Mouse (Mus musculus): ENCODE measurements around the gene Ifit1bl2. TPM values are rescaled to one million over a fixed set of nuclear protein-coding genes. Genes with fewer than 3 reads are reported as not detected.
"Not testable (repeated sequence)": the region's sequence is repeated elsewhere in the genome, so short reads cannot be mapped to it uniquely, and the experiment has no call there.

The Ifit1bl2 gene
- under 1 TPM; 0.16 to 0.19 TPM for total RNA-seq (2021)
- long read RNA-seq, experiment 1: 0 reads
- long read RNA-seq, experiment 2: 0 reads

DNA sequence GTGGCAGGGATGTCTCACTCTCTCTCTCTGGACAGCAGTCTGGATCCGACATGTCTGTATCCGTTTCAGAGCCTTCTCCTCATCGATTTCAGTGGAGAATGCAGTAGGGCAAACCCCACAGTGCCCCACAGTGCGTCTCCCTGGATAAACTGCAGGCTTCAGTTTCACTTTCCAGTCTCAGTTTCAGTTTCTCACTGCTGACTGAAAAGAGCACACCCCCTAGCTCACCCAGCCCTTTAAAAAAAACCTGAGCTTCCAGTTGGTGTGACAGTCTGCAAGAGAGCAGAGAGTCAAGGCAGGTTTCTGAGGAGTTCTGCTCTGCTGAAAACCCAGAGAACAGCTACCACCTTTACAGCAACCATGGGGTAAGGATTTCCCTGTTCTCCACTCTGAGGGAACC, at the start of gene Ifit1bl2, which contains the start of gene Ifit1:
TSS of gene Ifit1bl2 (minus strand) at position 121 of the 400 bp plus-strand sequence.
TSS of gene Ifit1 (plus strand) at position 249 of the 400 bp plus-strand sequence.
- DNase-seq (ENCODE audit: low spot score in 2 of 2): no peak

DNA sequence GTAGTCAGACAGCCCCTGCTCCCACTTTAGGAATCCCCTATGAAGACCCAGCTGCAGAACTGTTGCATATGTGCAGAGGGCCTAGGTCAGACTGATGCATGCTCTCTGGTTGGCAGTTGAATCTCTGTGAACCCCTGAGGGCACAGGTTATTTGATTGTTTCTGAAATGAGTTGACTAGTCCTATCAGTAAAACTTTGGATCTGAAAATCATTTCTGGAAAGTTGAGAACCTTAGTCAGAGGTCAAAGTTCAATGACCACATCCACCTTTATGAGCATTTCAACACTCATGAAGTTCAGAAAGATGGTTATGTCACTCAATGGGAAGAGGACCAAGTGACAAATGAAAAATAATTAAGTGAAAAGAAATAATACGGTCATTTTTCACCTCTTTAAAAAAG, 45.0 kb upstream of the Ifit1bl2 start:
- DNase-seq (ENCODE audit: low spot score in 2 of 2): no peak

DNA sequence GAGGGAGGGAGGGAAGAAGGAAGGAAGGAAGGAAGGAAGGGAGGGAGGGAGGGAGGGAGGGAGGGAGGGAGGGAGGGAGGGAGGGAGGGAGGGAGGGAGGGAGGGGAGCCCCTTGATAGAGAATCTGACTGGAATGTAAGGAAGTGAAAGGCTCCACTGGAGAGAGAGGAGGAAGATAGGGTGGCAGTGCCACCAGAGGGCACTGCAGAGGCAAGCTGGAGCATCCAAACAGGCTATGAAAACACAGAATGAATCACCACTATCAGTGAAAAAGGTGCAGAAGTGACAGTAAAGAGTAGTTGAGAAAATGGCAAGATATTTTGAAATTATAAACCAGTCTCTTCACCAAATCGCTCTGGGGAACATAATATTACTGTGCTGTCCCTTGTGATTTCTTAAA, 44.3 kb upstream of the Ifit1bl2 start:
- peak in 1 of 2 experiments; percentile 45 for DNase-seq (ENCODE audit: low spot score in 2 of 2)

DNA sequence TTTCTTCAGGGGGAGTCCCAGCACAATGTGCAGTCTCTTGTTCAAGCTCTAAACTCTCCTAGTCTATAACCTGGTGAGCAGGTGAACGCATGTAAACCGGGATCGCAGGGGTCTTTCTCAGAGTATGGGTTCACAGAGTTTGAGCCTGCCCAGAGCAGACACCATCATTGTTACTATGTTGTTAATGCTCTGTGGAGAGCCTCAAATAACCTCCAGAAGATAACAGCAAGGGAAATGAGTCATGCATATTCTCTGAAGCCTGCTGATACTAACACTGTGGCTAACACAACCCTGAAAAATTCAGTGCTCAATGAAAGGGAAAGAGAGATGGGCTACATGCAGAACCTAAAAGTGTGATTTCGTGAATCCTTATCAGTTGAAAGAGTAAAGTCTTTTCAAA, 37.9 kb upstream of the Ifit1bl2 start:
- DNase-seq (ENCODE audit: low spot score in 2 of 2): no peak

DNA sequence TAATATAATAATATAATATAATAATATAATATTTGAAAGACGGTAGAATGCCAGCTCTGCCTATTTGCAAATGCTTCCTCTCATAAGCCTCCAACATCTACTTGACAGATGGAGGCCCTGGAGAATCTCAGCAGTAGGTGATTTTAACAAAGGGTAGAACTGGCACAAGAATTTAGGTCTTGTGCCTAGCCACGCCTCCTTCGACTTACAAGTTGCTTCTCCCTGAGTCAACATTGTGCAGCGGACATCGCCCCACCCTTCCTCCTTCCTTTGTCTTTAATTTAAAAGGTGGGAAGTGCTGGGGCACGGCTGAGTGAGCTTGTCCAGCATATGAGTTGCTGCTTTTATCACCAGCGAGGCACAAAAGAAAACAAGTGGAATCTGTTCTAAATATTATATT, 32.9 kb upstream of the Ifit1bl2 start:
- no peak for DNase-seq (ENCODE audit: low spot score in 2 of 2)

DNA sequence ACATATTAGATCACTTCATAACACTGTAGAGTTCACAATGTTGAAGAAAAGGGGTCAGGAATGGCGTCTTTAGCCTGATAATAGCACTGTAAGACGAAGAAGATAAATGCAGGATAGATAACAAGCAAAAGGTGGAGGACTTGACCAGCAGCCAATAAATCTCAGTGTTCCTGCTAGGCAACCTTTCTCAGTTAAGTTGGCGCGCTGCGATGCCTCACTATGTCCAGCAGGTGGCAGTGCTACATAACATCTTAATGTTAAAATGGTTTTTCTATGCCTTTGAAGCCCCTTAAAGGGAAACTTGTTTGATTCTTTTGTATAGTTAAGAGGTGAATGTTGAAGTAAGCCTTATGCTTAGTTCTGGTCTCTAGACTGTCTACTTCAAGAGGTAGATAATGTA, 25.6 kb upstream of the Ifit1bl2 start:
- peak; percentile 58 to 69 for DNase-seq (ENCODE audit: low spot score in 2 of 2)

DNA sequence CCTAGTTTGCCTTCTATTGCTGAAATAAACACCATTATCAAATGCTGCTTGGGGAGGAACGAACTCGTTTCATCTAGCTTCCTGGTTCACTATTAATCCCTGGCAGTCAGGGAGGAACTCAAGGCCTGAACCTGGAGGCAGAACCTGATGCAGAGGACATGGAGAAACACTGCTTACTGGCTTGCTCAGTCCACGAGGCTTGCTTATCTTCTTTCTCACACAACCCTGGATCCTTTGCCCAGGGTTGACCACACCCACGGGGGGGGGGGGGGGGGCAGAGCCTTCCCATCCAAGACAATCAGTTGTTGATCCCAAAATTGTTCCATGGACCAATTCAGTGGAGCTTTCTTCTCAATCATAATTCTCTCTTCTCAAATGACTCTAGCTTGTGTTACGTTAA, 22.2 kb upstream of the Ifit1bl2 start:
- DNase-seq (ENCODE audit: low spot score in 2 of 2): no peak

DNA sequence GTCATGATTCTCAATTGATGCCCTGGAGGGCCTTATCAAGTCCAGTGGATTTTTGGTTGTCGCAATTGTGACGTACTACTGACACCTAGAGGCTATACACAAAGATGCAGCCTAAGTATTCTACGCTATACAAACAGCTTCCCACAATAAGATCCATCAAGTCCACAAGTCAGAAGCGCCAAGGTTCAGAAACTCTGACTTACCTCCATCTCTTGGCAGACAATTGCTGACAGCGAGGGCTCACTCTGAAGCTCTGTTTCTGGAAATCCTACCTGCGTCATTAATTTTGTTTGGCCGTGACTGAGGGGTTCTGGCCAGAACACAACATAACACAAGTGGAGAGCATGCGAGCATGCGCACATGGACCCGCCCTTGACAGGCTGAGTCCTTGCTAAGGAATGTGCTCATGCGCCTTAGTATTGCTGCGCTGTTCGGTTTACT, 21.5 kb upstream of the Ifit1bl2 start:
- DNase-seq (ENCODE audit: low spot score in 2 of 2): peak; percentile 44 to 48

DNA sequence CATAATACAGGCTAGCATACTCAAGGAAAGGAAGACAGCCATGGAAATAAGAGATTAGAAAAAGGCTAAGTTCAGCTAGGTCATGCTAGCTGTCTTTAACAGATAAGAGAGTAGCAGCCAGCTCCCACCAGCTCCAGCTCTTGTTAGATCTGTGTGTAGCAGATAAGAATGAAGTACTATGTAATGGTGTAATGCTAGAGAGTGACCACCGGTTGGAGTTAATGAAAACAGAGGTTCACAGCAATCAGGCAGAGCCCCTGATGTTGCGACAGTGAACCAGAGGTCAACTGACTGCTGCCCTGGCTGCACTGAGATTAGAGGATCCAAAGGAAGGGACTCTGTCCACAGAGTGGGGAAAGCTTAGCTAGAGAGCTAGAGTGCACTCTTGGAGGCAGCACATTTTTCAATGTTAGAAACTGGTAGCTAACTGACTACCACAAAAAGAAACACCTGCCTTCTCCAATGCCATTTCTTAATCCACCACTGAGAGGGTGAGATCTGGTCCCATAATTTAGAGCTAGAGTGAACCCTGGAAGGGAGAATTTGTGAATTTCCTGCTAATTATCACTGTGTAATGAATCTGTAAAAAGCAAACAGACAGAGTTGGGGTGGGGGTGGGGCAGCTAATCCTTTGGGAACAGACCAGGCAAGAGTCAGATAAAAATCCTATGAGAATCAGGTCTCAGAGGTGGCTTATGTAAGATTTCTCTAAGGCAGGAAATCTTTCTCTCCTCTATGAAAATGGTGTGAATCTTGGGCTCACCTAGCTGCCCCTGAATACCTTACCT, 16.2 kb upstream of the Ifit1bl2 start:
- no peak for DNase-seq (ENCODE audit: low spot score in 2 of 2)

DNA sequence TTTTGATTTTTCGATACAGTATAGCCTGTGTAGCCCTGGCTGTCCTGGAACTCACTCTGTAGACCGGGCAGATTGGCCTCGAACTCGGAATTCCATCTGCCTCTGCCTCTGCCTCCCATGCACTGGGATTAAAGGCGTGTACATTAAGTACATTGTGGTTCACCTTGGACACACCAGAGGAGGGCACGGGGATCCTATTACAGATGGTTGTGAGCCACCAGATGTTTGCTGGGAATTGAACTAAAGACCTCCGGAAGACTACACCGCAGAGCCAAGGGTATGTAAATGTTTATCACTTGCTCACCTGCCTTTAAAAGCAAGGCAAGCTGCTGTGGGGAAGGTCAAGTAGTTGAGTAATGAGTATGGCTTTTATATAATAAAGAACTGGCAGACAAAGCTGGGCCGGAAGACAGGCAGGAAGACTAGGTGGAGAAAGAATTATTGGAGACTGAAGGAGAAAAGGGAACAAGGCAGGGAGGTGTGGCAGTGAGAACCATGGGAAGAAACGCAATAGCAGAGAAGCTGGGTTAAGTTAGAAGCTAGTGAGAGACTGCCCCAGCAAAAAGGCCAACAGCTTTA, 14.8 kb upstream of the Ifit1bl2 start:
- no peak for DNase-seq (ENCODE audit: low spot score in 2 of 2)

DNA sequence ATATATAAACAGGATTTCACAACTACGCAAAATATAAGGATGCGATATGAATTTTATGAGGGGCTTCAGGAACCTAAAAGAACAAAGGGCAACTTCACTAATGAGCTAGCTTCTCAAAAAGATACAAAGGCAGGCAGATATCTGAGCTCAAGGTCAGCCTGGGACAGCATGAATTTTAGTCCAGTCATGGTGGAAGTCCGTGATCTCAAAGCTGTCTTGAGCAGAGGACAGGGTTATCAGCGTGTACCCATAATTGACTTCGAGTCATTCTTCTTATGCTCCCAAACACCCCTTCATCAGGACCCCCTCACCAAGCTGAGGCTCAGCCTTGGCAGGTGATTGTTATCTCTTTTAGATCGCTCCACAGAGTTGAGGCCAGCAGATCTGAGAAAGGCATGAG, 10.5 kb upstream of the Ifit1bl2 start:
- DNase-seq (ENCODE audit: low spot score in 2 of 2): no peak

DNA sequence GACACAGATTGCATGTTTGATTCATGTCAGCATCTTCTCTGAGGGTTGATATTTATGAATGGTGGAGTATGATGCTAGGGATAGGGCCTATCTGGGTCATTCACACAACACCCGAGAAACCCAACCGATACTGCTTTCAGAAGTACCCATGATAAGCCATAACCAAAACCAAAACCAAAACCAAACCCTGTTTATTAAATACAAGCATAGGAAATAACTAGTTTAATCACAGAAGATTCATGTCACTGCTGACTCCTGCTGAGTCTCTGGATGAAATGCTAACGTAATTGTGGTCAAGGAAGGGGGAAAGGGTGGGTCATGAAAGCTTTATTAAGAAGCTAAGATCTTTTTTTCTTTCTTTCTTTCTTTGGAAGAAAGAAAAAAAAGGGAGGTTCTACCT, 9.7 kb upstream of the Ifit1bl2 start:
- DNase-seq (ENCODE audit: low spot score in 2 of 2): no peak

DNA sequence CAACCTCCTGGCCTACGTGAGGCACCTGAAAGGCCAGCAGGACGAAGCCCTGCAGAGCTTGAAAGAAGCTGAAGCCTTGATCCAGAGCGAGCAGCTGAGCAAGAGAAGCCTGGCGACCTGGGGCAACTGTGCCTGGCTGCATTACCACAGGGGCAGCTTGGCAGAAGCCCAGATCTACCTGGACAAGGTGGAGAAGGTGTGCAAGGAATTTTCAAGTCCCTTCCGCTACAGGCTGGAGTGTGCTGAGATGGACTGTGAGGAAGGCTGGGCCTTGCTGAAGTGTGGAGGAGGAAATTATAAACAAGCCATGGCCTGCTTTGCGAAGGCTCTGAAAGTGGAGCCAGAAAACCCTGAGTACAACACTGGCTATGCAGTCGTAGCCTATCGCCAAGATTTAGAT, 7.1 kb upstream of the Ifit1bl2 start:
- DNase-seq (ENCODE audit: low spot score in 2 of 2): not testable (repeated sequence)

DNA sequence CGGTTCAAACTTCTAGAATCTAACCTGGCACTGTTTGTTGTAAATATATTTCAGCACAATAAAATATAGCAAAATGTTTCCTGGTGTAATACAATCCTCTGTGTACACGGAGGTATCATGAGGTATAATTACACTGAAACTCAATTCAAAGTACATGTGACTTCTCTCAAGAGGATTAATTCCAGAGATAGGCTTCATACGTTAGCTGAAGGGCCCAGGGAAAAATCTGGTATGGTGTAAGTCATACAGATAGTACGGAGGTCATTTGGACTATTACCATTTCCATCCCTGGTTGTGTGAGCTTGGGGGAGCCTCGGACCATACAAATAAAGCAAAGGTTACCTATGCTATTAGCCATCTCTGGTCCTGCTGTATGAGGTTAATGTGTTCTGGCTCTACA, 2.1 kb upstream of the Ifit1bl2 start:
- no peak for DNase-seq (ENCODE audit: low spot score in 2 of 2)

DNA sequence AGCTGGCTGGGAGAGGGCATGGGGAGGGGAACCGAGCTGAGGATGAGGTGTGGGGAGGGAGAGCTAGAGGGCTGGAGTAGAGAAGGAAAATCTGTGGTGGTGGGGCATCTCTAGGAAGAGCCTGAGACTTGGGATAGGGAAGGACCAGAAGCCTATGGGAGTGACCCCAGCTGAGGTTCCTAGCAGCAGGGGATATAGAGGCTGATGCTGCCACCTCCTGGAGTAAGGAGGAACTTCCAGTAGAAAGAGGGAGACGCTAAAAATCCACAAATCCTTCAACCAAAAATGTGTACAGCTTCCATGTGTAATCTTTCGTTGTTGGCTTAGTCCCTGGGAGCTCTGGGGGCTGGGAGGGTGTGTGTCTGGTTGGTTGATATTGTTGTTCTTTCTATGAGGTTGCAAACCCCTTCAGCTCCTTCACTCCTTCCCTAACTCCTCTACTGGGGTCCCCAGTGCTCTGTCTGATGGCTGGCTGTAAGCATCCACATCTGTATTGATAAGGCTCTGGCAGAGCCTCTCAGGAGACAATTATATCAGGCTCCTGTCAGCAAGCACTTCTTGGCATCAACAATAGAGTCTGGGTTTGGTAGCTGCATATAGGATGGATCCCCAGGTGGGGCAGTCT, 3.5 kb downstream of the Ifit1bl2 start:
- peak; percentile 48 to 49 for DNase-seq (ENCODE audit: low spot score in 2 of 2)

DNA sequence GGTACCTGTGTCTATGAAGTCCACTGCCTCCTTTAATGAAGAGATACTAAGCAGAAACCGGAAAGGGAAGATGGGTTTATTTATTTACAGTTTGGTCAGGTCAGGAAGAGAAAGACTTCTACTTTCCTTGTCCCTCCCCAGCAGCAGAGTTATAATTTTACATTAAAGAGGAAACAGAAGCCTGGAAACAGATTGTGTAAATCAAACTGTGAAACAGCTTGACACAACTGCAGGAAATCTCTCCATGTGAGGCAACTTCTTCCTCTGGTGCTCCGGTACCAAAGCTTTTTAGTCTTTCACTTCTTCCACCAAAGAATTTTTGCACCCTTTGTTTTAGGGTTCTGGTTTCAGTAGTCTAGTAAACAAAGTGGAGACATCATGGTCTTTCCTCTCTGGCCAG, 7.1 kb downstream of the Ifit1bl2 start:
- DNase-seq (ENCODE audit: low spot score in 2 of 2): no peak

DNA sequence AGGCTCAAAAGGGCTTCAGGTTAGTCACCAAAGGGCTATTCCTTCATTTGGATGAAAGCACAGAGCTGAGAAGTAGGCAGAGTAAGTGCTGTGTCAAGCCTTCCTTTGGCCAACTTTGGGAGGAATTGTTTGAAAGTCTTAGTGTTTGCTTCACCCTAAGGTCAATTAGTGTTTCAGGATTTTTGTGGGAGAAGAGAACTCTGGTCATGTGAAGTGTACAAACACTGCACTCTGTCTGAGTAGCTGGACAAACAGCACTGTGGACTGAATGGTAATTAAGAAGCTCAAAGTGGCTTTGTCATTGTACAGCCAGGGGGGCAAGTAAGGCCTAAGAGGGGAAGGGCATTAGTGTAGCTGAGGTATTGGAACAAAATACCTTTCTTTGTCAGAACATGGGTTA, 9.1 kb downstream of the Ifit1bl2 start:
- no peak for DNase-seq (ENCODE audit: low spot score in 2 of 2)

DNA sequence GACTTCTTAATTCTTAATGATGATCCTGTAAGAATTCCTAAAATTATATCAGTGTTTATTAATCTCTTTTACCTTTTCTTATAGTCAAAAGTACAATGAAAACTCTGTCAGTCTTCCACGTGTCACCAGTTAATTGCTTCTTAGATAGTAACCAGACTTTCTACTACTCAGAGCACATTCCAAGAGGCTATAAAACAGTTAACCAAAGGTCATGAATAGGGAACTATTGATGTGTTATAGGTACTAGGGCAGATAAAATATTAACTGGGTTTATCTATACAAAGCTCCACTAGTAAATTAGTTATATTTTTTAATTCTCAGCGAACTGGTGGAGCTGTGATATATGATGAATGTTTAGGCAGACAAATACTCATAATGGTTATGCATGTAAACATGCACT, 13.0 kb downstream of the Ifit1bl2 start:
- no peak for DNase-seq (ENCODE audit: low spot score in 2 of 2)

DNA sequence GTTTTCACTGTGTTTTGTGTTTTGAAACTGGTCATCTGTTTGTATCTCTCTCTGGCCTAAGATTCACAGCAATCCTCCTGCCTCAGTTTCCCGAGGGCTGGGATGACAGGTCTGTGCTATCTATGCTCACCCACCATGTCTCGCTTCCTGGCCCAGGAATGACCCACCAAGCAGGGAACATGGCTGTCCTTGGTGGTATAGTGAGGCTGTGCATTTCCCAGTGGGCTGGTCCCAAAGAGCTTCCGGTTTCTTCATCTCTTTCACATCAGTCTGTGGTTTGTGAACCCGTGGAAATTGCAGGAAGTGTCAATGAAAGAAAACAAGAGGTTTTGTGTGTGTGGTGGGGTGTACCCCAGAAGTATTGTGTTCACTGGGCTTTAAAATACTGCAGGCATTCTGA, 15.9 kb downstream of the Ifit1bl2 start:
- DNase-seq (ENCODE audit: low spot score in 2 of 2): no peak

DNA sequence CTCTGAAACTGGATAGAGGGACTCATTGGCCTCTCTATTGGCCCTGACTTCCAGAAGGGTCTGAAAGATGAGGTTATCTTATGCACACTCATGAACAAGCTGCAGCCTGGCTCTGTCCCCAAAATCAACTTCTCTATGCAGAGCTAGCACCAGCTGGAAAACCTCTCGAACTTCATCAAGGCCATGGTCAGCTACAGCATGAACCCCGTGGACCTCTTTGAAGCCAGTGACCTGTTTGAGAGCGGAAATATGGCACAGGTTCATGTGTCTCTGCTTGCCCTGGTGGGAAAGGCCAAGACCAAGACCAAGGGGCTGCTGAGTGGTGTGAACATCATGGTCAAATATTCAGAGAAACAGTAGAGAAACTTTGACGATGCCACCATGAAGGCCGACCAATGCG, 16.8 kb downstream of the Ifit1bl2 start:
- no peak for DNase-seq (ENCODE audit: low spot score in 2 of 2)

DNA sequence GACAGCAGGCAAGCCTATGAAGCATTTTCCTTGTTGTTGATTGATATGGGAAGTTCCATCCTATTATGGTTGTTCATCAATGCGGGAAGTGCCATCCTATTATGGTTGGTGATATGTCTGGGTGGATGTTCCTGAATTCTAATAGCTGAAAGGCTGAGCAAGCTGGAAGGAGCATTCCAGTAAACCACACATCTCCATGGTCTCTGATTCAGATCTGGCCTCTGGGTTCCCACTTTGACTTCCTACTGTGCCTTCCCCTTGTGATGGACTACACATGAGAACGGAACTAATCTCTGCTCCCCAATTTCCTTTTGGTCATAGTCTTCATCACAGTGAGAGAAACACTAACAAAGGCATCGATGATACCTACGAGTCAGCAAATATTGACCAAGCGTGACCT, 19.7 kb downstream of the Ifit1bl2 start:
- no peak for DNase-seq (ENCODE audit: low spot score in 2 of 2)

DNA sequence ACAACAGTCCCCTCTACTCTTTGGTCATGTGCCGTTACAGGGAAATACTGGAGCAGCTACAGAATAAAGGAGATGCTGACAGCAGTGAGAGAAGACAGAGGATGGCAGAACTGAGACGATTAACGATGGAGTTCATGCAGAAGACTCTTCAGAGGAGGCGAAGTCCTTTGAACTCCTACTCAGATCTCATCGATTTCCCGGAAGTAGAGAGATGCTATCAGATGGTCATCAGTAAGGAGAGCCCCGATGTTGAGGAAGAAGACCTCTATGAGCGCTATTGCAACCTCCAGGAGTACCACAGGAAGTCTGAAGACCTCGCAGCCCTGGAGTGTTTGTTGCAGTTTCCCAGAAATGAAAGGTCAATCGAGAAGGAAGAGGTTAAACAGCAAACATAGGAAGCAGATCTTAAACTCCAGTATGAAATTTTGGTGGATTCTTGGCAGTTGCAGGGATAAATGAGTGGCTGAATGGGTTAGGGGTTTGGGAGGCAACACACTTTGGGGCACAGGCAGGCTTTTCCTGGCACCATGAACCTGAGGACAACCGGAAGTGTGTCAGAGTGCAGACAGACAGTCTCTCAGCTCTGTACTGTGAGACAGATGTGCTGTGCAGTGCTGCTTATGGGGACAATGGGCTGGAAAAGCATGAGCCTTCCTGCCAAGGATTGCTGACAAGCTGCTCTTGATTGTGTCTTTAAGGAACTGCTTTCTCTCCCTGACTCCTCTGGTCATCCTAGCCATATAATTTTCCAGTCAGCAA, 28.1 kb downstream of the Ifit1bl2 start:
- DNase-seq (ENCODE audit: low spot score in 2 of 2): not testable (repeated sequence)
